Mouse (Mus musculus): ENCODE measurements around the gene Rora.

DNA sequence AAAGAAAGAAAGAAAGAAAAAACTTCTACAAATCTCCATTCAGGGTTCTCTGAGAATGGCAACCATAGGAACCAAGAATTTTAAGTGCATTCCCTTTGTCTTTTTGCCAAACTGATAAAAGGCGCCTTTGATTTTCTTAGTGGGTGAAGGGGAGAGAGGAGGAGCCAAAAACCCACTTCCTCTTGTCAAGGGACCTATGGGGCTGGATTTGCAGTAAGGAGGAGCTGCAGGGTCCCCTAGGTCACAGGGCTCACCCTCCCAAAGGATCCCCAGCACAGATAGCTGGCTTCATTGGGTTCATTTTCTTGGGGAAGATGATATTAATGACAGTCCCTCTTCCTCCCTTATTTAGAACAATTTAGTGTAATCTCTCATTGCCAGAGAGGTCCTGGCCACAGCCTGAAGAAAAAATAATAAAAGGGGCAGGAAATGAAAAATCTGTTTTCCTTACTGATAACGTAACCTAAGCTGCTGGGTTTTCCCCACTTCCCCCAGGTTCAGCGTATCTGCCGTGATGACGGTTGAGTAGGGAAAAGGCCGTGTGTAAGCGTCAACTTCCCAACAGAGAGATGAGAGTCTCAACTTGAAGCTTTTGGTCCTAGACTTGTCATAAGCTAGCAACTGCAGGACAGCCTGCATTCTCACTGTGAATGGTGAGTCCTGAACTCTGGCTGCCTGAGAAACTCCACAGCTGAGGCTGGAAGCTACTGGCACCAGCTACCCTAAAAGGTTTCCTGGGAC is 511.7 kb downstream of the Rora start:
- TF ChIP-seq CTCF (IDR thresholded peaks at IDR 0.05; ENCODE audit: low read depth, low read length) (no peak), POLR2A (IDR thresholded peaks at IDR 0.05; ENCODE audit: borderline replicate concordance, low read depth, low read length) (no peak)
